Mouse (Mus musculus): ENCODE results near the gene Sox10.

Gene Sox10

GRCm38 (mm10) chr15:79152709-79153108, 12.3 kb downstream of the Sox10 start:
- no peak for DNase-seq

GRCm38 (mm10) chr15:79151881-79152280, 13.2 kb downstream of the Sox10 start:
- no peak for DNase-seq

- DNase-seq: peak; percentile 88
Observed at GRCm38 (mm10) chr15:79148533-79148932, 16.5 kb downstream of the Sox10 start.

GRCm38 (mm10) chr15:79145522-79145921, 19.5 kb downstream of the Sox10 start:
- DNase-seq: no peak

- DNase-seq: no peak
Observed at GRCm38 (mm10) chr15:79144021-79144420, 21.0 kb downstream of the Sox10 start.

- no peak for DNase-seq
Observed at GRCm38 (mm10) chr15:79143316-79143715, 21.7 kb downstream of the Sox10 start.

GRCm38 (mm10) chr15:79141566-79141917, 23.5 kb downstream of the Sox10 start:
- no peak for DNase-seq

- peak; percentile 96 for DNase-seq
Observed at GRCm38 (mm10) chr15:79140866-79141565, 24.0 kb downstream of the Sox10 start, which contains the start of the genes Polr2f and 1700088E04Rik. Polr2f (plus strand) TSS chr15:79141009. 1700088E04Rik (minus strand) TSS chr15:79141253.

- no peak for DNase-seq
Observed at GRCm38 (mm10) chr15:79139640-79140039, 25.4 kb downstream of the Sox10 start.

- DNase-seq: no peak
Observed at GRCm38 (mm10) chr15:79135783-79136575, 29.1 kb downstream of the Sox10 start.

GRCm38 (mm10) chr15:79135332-79135731, 29.7 kb downstream of the Sox10 start:
- no peak for DNase-seq

- DNase-seq: no peak
Observed at GRCm38 (mm10) chr15:79134496-79135270, 30.4 kb downstream of the Sox10 start.

GRCm38 (mm10) chr15:79133191-79133661, 31.8 kb downstream of the Sox10 start:
- DNase-seq: no peak

- no peak for DNase-seq
Observed at GRCm38 (mm10) chr15:79131442-79131841, 33.6 kb downstream of the Sox10 start.

GRCm38 (mm10) chr15:79130782-79131181, 34.3 kb downstream of the Sox10 start:
- no peak for DNase-seq

- DNase-seq: no peak
Observed at GRCm38 (mm10) chr15:79129311-79129710, 35.7 kb downstream of the Sox10 start.

GRCm38 (mm10) chr15:79128208-79128607, 36.8 kb downstream of the Sox10 start:
- no peak for DNase-seq

GRCm38 (mm10) chr15:79127101-79127500, 37.9 kb downstream of the Sox10 start:
- no peak for DNase-seq

- peak; percentile 41 for DNase-seq
Observed at GRCm38 (mm10) chr15:79126217-79126932, 38.7 kb downstream of the Sox10 start.

GRCm38 (mm10) chr15:79124331-79124875, 40.6 kb downstream of the Sox10 start:
- no peak for DNase-seq

GRCm38 (mm10) chr15:79123751-79124150, 41.3 kb downstream of the Sox10 start:
- no peak for DNase-seq

GRCm38 (mm10) chr15:79122546-79122945, 42.5 kb downstream of the Sox10 start:
- no peak for DNase-seq
